Mouse (Mus musculus): ENCODE measurements at regions not wholly inside any gene's neighbourhood (a gene's known extent, or its start where the extent isn't known, plus 50 kb on each side); places are given as distances from the start of the nearest gene placed in this dataset.
A peak's percentile ranks its signal among the peaks of the same experiment; 100 is the strongest.

GRCm38 (mm10) chr16:92966069-92966866, 140.3 kb upstream of the Runx1 start:
- DNase-seq (ENCODE audit: low spot score), result no peak
- no peak for ATAC-seq (ENCODE audit: low FRiP score, low read depth)
- no peak overlapping the region for H3K4me3 ChIP-seq (replicated peaks; ENCODE audit: low read length)
- H3K27me3 ChIP-seq (ENCODE audit: control insufficient read depth, insufficient read depth, low read length), result no peaks in the 10 kb centered on the region
- H3K27ac ChIP-seq (replicated peaks; ENCODE audit: low read depth, low read length), result no peak overlapping the region
- no peak overlapping the region for H3K9ac ChIP-seq (ENCODE audit: low read depth, low read length, severe bottlenecking)
- 88% methylated on average over 10 of the region's 10 CpGs for WGBS
- H3K9me3 ChIP-seq (ENCODE audit: control insufficient read depth, low read length), result no peaks in the 10 kb centered on the region
- no peak overlapping the region for H3K4me2 ChIP-seq (replicated peaks; ENCODE audit: low read depth, low read length, severe bottlenecking)
- H3K36me3 ChIP-seq (ENCODE audit: control insufficient read depth, insufficient read depth, low read length), result no peaks in the 10 kb centered on the region
- H3K4me1 ChIP-seq (ENCODE audit: control insufficient read depth, insufficient read depth, low read length), result no peaks in the 10 kb centered on the region
- no peak for TF ChIP-seq POLR2A (IDR thresholded peaks at IDR 0.05; ENCODE audit: borderline replicate concordance, extremely low read depth, insufficient read depth, insufficient read length)

GRCm38 (mm10) chr16:92965651-92966050, 139.7 kb upstream of the Runx1 start:
- WGBS, result 61% methylated on average over 3 of the region's 3 CpGs
- no peak for DNase-seq (ENCODE audit: low spot score)

DNA sequence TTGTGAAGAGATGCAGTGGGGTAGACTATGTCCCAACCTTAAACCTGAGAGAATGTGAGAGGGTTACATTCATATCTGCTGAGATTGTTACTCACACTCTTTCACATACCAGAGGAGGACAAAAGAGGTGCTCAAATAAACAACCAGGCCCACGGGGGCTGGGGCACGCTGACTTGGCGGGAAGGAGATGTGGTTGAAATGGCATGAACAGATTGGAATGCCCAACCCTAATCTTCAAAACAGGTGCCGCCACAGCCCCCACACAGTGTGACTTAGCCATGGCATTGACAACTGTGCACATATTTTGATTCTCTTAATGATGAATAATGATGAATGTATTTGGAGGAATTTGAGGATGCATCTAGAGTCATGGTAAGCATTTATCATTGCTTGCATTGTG, 137.6 kb upstream of the Runx1 start:
- no peak overlapping the region for H3K9ac ChIP-seq (ENCODE audit: low read depth, low read length, severe bottlenecking)
- ATAC-seq (ENCODE audit: low FRiP score, low read depth), result no peak
- WGBS, result 83% methylated on average over 4 of the region's 4 CpGs
- no peak for TF ChIP-seq POLR2A (IDR thresholded peaks at IDR 0.05; ENCODE audit: borderline replicate concordance, extremely low read depth, insufficient read depth, insufficient read length)
- no peaks in the 10 kb centered on the region for H3K36me3 ChIP-seq (ENCODE audit: control insufficient read depth, insufficient read depth, low read length)
- DNase-seq (ENCODE audit: low spot score), result no peak
- no peak overlapping the region for H3K4me3 ChIP-seq (replicated peaks; ENCODE audit: low read length)
- H3K27me3 ChIP-seq (ENCODE audit: control insufficient read depth, insufficient read depth, low read length), result no peaks in the 10 kb centered on the region
- H3K27ac ChIP-seq (replicated peaks; ENCODE audit: low read depth, low read length), result no peak overlapping the region
- H3K9me3 ChIP-seq (ENCODE audit: control insufficient read depth, low read length), result no peaks in the 10 kb centered on the region
- no peak overlapping the region for H3K4me2 ChIP-seq (replicated peaks; ENCODE audit: low read depth, low read length, severe bottlenecking)
- no peaks in the 10 kb centered on the region for H3K4me1 ChIP-seq (ENCODE audit: control insufficient read depth, insufficient read depth, low read length)

More at GRCm38 (mm10) chr16:92965651-92966050, 139.7 kb upstream of the Runx1 start:
- no peak overlapping the region for H3K4me2 ChIP-seq (replicated peaks; ENCODE audit: low read depth, low read length, severe bottlenecking)
- ATAC-seq (ENCODE audit: low FRiP score, low read depth), result no peak
- no peaks in the 10 kb centered on the region for H3K4me1 ChIP-seq (ENCODE audit: control insufficient read depth, insufficient read depth, low read length)
- H3K27me3 ChIP-seq (ENCODE audit: control insufficient read depth, insufficient read depth, low read length), result no peaks in the 10 kb centered on the region
- no peaks in the 10 kb centered on the region for H3K36me3 ChIP-seq (ENCODE audit: control insufficient read depth, insufficient read depth, low read length)
- no peak overlapping the region for H3K9ac ChIP-seq (ENCODE audit: low read depth, low read length, severe bottlenecking)
- TF ChIP-seq POLR2A (IDR thresholded peaks at IDR 0.05; ENCODE audit: borderline replicate concordance, extremely low read depth, insufficient read depth, insufficient read length), result no peak
- no peaks in the 10 kb centered on the region for H3K9me3 ChIP-seq (ENCODE audit: control insufficient read depth, low read length)
- H3K4me3 ChIP-seq (replicated peaks; ENCODE audit: low read length), result no peak overlapping the region
- no peak overlapping the region for H3K27ac ChIP-seq (replicated peaks; ENCODE audit: low read depth, low read length)

DNA sequence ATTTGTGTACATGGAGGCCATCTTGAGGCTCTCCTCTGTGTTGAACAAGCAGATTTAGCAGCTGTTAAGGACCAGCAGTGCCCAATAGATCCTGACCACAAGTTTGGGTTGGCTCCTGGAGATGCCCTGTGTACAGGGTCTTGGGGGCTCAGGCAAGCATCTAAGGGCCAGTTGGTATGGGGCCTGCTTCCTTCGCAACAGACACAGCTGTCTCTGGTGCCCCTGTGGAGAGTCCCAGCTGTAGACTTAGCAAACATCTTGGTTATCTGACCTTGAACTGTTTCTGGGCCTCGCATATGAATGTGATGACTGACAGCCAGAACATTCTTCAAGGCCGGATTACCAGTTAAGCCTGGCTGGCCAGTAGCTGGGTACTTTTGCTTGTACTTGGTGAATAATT, 135.4 kb upstream of the Runx1 start:
- ATAC-seq (ENCODE audit: low FRiP score, low read depth), result peak; percentile 12; the same call in 1 of the 2 replicates
- 77% methylated on average over 3 of the region's 3 CpGs for WGBS

GRCm38 (mm10) chr16:92960740-92961139, 134.8 kb upstream of the Runx1 start:
- Histone ChIP-seq H3K4me3 (replicated peaks; ENCODE audit: low read length) (no peak overlapping the region), H3K36me3 (ENCODE audit: control insufficient read depth, insufficient read depth, low read length) (no peaks in the 10 kb centered on the region), H3K27ac (replicated peaks; ENCODE audit: low read depth, low read length) (no peak overlapping the region), H3K4me2 (replicated peaks; ENCODE audit: low read depth, low read length, severe bottlenecking) (no peak overlapping the region), H3K4me1 (ENCODE audit: control insufficient read depth, insufficient read depth, low read length) (peaks cover 1% of the 10 kb centered on the region), H3K27me3 (ENCODE audit: control insufficient read depth, insufficient read depth, low read length) (no peaks in the 10 kb centered on the region), H3K9ac (ENCODE audit: low read depth, low read length, severe bottlenecking) (no peak overlapping the region), H3K9me3 (ENCODE audit: control insufficient read depth, low read length) (no peaks in the 10 kb centered on the region)
- WGBS, result 65% methylated on average over 7 of the region's 7 CpGs
- no peak for TF ChIP-seq POLR2A (IDR thresholded peaks at IDR 0.05; ENCODE audit: borderline replicate concordance, extremely low read depth, insufficient read depth, insufficient read length)
- DNase-seq (ENCODE audit: low spot score) (no peak), ATAC-seq (ENCODE audit: low FRiP score, low read depth) (0 out of 2 replicates have a peak, but pooled peaks have one; percentile 34)

More for the DNA sequence above, 135.4 kb upstream of the Runx1 start:
- Histone ChIP-seq H3K4me1 (ENCODE audit: control insufficient read depth, insufficient read depth, low read length) (no peaks in the 10 kb centered on the region), H3K27me3 (ENCODE audit: control insufficient read depth, insufficient read depth, low read length) (no peaks in the 10 kb centered on the region), H3K4me2 (replicated peaks; ENCODE audit: low read depth, low read length, severe bottlenecking) (no peak overlapping the region), H3K36me3 (ENCODE audit: control insufficient read depth, insufficient read depth, low read length) (no peaks in the 10 kb centered on the region), H3K9ac (ENCODE audit: low read depth, low read length, severe bottlenecking) (no peak overlapping the region), H3K27ac (replicated peaks; ENCODE audit: low read depth, low read length) (no peak overlapping the region), H3K9me3 (ENCODE audit: control insufficient read depth, low read length) (no peaks in the 10 kb centered on the region), H3K4me3 (replicated peaks; ENCODE audit: low read length) (no peak overlapping the region)
- no peak for DNase-seq (ENCODE audit: low spot score)
- no peak for TF ChIP-seq POLR2A (IDR thresholded peaks at IDR 0.05; ENCODE audit: borderline replicate concordance, extremely low read depth, insufficient read depth, insufficient read length)
